Mouse (Mus musculus) CD4-positive, CD25-positive, alpha-beta regulatory T cell, adult 2 months (primary cell): Measurements from ENCODE around the gene Dvl1.

Experiments used
- DNase-seq: peaks from one replicate; pipeline ENCODE4 v3.0.0-alpha.2; 2012; ENCODE audit warnings: low read depth, low spot score

Gene Dvl1

DNA sequence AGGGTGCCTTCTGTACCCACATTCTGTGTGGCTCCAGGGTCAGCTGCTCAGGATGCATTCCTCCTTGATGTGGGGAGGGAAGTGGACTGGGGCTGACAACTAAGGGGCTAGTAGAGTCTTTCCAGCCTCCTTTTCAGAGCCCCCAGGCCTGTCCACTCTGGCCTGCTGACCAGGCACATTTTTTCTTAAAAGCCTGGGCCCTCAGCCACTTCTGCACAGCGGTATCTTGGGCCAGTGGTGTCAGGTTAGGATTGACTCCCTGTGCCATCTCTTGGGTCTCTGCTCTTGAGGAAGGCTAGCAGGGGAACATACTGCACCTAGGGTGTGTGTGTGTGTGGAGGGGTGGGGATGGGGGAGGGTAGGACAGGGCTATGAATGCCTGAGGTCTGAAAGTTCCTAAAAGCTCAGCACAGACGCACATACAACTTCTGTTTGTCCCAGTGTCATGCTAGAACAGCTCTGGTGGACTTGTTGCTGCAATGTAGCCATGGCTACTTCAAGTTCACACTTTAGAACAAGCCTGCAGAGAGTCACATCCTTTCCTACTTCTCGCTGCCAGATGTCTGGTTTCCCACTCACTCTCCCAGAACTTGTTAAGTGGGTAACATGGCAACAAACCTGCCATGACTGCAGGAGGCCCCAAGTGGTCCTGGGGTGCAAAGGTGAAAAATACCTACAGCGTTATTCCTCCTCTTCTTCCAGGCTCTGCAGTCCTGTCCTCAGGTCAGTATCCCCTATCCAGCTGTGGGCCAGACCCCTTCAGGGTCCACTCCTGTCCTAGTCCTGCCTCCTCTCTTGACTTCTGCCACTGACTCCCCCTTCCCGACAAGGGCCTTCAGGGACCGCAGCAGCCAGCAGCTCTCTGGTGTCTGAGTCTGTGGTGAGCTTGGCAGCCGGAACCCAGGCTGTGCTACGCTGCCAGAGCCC, 6.9 kb upstream of the Dvl1 start:
- DNase-seq = peak; percentile 20

- DNase-seq = peak; percentile 87
Observed at GRCm38 (mm10) chr4:155841003-155841454, 6.2 kb upstream of the Dvl1 start.

- peak; percentile 30 for DNase-seq
Observed at GRCm38 (mm10) chr4:155841651-155842270, 5.4 kb upstream of the Dvl1 start.

GRCm38 (mm10) chr4:155843231-155843630, 4.0 kb upstream of the Dvl1 start:
- DNase-seq = no peak

- DNase-seq = peak; percentile 65
Observed at GRCm38 (mm10) chr4:155847591-155848352, 570 bp downstream of the Dvl1 start.

GRCm38 (mm10) chr4:155848434-155849095, 1.4 kb downstream of the Dvl1 start:
- DNase-seq = no peak

GRCm38 (mm10) chr4:155849391-155849790, 2.2 kb downstream of the Dvl1 start:
- DNase-seq = no peak

DNA sequence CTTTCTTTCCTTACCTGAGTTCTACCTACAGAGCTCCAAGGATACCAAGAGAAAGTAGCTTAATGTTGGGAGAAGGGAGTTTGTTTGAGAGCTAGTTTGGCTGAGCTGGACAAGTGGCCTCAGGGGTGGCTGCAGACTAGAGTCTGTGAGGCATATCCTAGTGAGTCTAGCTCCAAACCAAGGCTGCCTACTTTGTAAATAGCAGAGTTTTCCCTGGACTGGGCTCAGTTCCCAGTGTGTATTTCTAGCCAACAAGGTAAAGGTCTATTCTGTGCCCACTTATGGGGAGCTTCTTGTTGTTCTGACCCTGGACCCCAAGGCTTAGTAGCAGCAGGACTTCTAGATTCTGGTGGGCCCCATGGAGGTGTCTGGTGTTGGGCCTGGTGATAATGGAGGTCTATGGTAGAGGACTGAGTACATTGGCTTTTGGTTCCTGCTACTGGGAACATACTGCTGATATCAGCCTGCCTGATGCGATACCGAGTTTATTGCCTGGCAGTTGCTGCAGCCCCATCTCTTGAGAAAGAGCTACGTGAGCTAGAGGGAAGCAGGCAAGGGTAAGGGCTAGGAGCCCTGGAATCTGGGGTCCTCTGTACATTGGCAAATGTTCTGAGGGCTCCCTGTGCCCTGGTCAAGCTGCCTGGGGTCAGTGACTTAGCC, 2.7 kb downstream of the Dvl1 start:
- no peak for DNase-seq

DNA sequence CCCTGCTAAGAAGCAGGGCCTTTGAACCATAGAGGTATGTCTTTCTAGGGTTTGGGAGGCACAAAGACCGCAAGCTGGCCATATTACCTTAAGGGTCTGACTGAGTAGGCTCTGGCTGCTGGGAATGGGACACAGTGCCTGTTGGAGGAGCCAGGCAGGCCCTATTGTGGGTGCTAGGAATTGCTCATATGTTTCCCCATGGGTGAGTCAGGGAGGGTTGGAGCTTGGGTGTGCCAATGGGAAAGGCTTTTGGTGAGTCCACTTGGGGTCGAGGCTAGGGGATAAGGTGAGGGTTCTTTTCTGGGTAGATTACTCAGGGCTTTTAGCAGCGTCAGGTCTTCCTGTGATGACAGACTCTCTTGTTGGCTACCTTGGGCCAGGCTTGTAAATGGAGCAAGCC, 4.2 kb downstream of the Dvl1 start:
- DNase-seq = no peak

DNA sequence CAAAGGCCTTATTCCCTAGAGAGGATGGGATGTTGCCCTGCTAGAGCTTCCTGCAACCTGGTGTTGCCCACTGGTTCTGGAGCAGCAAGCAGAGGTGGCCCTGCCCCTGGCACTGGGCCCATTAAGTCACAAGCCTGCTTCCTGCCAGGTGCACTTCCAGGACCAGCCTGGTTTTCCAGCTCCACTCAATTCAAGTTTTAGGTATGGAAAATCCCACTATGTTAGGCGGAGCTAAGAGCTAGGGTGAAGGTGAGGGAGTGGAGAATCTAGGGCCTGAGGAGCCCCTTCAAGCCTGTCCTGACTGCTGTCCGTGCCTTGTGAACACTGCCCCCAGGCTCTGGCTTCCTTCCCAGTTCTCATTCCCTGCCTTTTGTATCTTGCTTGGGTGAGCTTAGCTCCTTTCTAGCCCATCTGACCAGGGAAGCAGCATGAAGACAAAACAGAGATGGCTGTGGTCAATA, 4.8 kb downstream of the Dvl1 start:
- DNase-seq = no peak

DNA sequence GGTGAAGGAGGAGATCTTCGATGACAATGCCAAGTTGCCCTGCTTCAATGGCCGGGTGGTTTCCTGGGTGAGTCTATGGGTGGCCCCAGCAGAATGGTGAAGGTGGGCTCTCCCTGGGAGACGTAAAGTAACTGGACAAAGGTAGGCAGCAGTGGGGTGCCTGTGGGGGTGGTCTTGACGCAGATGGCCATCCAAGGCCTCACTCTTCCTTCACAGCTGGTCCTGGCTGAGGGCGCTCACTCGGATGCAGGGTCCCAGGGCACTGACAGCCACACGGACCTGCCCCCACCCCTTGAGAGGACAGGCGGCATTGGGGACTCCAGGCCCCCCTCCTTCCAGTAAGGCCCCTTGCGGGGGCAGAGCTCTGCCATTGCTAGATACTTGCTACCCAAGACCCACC, 6.2 kb downstream of the Dvl1 start:
- no peak for DNase-seq

GRCm38 (mm10) chr4:155854991-155855390, 7.8 kb downstream of the Dvl1 start:
- no peak for DNase-seq

- no peak for DNase-seq
Observed at GRCm38 (mm10) chr4:155856071-155856470, 8.9 kb downstream of the Dvl1 start.

DNA sequence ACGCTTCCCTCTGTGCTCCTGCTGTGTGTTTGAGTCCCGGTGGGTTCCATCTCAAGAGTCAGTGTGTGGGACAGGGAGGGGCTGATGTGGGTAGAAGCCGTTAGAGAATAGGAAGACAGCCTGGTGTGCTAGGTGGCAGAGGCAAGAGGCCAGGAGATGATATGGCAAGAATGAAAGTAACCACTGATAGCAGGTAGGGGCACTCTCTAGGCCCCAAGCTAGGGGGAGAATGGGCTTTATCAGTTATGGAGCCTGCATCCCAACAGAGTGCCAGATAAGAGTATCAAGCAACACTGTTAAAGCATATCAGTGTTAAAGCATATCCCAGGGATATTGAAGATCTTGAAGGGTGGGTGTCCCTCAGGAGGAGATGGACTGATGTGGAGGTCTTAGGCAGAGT, 9.7 kb downstream of the Dvl1 start:
- DNase-seq = no peak

- DNase-seq = no peak
Observed at GRCm38 (mm10) chr4:155859318-155859717, 12.1 kb downstream of the Dvl1 start.

- DNase-seq = no peak
Observed at GRCm38 (mm10) chr4:155861787-155862186, 14.6 kb downstream of the Dvl1 start.

DNA sequence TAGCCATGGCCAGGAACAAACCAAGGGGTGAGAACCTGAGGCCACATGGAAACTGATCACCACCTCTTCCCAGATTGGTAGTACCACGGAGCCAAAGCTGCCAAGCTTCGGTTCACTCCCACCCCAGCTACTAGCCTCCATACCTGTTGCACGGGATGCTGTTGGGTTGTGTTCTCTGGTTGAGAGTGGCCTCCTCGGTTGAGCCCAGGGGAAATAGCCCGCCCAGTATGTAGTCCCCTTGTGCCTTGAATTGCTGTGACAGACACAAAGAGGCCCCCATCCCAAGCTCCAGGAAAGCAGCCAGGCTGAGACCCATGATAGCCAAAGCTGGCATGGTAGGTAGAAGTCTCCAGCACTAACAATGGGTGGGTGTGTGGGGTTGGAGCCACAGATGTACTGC, 15.8 kb downstream of the Dvl1 start, which contains the start of gene Tas1r3:
Tas1r3 (minus strand) TSS at position 362 of the 400 bp plus-strand sequence.
- no peak for DNase-seq

GRCm38 (mm10) chr4:155868614-155869298, 21.6 kb downstream of the Dvl1 start:
- peak; percentile 20 for DNase-seq

GRCm38 (mm10) chr4:155869317-155870033, 22.3 kb downstream of the Dvl1 start, which contains the start of the genes Cptp and Ints11:
Gene Cptp (minus strand): TSS chr4:155869440.
Gene Ints11 (plus strand): TSS chr4:155869546.
- peak; percentile 97 for DNase-seq
